Mouse (Mus musculus): ENCODE measurements around the gene Nsfl1c. TPM values are rescaled to one million over a fixed set of nuclear protein-coding genes. Genes with fewer than 3 reads are reported as not detected.
"Not testable (repeated sequence)": the region's sequence is repeated elsewhere in the genome, so short reads cannot be mapped to it uniquely, and the experiment has no call there.

Nsfl1c gene
- 149 and 150 TPM in 2 replicates for polyA plus RNA-seq (2014; fragmentation: Nextera tagmentation; extraction: Ambion mirVana)

DNA sequence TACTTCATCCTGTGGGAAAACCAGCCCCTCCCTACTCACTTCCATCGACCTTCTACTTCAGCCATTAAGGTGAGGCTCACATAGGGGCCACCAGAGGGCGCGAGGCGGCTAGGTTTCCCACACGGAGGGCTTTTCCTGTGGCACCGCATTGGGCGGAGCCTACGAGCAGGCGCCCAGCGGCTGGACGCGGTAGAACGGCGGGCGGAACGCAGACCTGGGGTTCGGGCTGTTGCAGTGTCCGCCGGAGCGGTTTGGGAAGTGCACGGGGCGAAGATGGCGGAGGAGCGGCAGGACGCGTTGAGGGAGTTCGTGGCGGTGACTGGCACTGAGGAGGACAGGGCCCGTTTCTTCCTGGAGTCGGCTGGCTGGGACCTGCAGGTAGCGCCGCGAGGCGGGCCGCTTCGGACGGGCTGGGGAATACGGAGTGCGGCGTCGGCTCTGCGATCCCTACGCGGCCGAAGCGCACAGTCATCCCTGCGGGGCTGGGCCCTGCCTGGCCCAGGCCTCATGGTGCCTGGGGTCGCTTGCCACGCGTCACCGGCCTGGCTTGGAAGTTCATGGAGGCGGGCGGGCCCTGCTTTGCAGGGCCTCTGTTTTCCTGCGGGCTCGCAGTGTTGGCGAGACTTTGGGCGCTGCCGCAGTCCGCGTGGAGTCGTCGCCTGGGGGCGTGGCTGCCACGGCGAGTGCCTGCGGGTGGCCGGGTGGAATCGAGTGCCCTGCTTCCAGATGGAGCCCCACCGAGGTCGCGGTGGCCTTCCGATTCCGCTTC is at the start of gene Nsfl1c:
Gene Nsfl1c (plus strand): TSS at position 148 of the 769 bp plus-strand sequence.
- peak within 1 kb of the TSS; percentile 73 to 93 for H3K4me3 ChIP-seq (ENCODE audit: control insufficient read depth in 1 of 2, insufficient read depth in 1 of 2, low read depth in 1 of 2, low read length in 2 of 2)
- peak within 1 kb of the TSS in 1 of 2 experiments; percentile 53; a peak in 2 of 4 replicates for H3K27ac ChIP-seq (replicated peaks in 1 of 2; ENCODE audit: control insufficient read depth in 1 of 2, insufficient read depth in 1 of 2, low read depth in 2 of 2, low read length in 2 of 2)
- H3K4me2 ChIP-seq (ENCODE audit: low read length): peak within 1 kb of the TSS; percentile 88
- peak within 1 kb of the TSS; percentile 95 for H3K9ac ChIP-seq (ENCODE audit: low read length)
- H3K9me3 ChIP-seq (ENCODE audit: control insufficient read depth, low read length): no peaks in the 10 kb centered on the region
- WGBS: under 1% methylated on average over 73 of the region's 73 CpGs
- peaks cover 0 to 5% of the 10 kb centered on the region in 2 experiments; a peak in 2 of 4 replicates for H3K4me1 ChIP-seq (ENCODE audit: control insufficient read depth in 2 of 2, insufficient read depth in 2 of 2, low read length in 2 of 2)
- ATAC-seq (ENCODE audit: insufficient number of reproducible peaks, insufficient read depth, low FRiP score, low read depth): peak; percentile 98
- peaks cover 31% of the 10 kb centered on the region for H3K36me3 ChIP-seq (ENCODE audit: control insufficient read depth, insufficient read depth, low read length)
- H3K27me3 ChIP-seq (ENCODE audit: control insufficient read depth, insufficient read depth, low read length): no peaks in the 10 kb centered on the region

- ATAC-seq (ENCODE audit: insufficient number of reproducible peaks, insufficient read depth, low FRiP score, low read depth): not testable (repeated sequence)
These were observed 17.9 kb upstream of the Nsfl1c start, which contains the start of gene 4921509C19Rik for GRCm38 (mm10) chr2:151476053-151476452. Gene 4921509C19Rik, minus strand, starts transcription at chr2:151476153.

DNA sequence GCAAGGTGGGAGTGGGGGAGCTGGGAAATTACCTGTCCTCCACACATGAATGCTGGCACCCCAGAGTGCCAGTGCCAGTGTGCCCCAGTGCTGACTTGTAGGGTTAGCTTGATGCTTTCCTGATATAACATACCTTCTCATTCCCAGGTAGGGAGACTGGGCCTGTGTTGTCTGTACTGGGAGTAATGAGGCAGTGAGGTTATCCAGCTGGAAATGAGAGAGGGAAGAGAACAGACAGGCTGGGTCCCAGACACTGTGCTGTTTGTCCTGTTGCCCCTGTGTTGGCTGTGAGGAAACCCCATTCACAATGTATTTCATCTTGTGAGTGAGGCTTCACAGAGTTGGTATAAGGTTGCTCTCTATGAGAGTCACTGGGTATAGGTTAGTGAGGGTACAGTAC is 7.5 kb upstream of the Nsfl1c start:
- no peak overlapping the region for H3K4me3 ChIP-seq (ENCODE audit: control insufficient read depth in 1 of 2, insufficient read depth in 1 of 2, low read depth in 1 of 2, low read length in 2 of 2)
- ATAC-seq (ENCODE audit: insufficient number of reproducible peaks, insufficient read depth, low FRiP score, low read depth): no peak
- H3K27ac ChIP-seq (replicated peaks in 1 of 2; ENCODE audit: control insufficient read depth in 1 of 2, insufficient read depth in 1 of 2, low read depth in 2 of 2, low read length in 2 of 2): no peak overlapping the region
- H3K4me2 ChIP-seq (ENCODE audit: low read length): no peak overlapping the region
- H3K4me1 ChIP-seq (ENCODE audit: control insufficient read depth in 2 of 2, insufficient read depth in 2 of 2, low read length in 2 of 2): no peaks in the 10 kb centered on the region
- no peaks in the 10 kb centered on the region for H3K36me3 ChIP-seq (ENCODE audit: control insufficient read depth, insufficient read depth, low read length)
- H3K9me3 ChIP-seq (ENCODE audit: control insufficient read depth, low read length): no peaks in the 10 kb centered on the region
- no peak overlapping the region for H3K9ac ChIP-seq (ENCODE audit: low read length)
- no peaks in the 10 kb centered on the region for H3K27me3 ChIP-seq (ENCODE audit: control insufficient read depth, insufficient read depth, low read length)

More at GRCm38 (mm10) chr2:151476053-151476452, 17.9 kb upstream of the Nsfl1c start, which contains the start of gene 4921509C19Rik:
- H3K9ac ChIP-seq (ENCODE audit: low read length); H3K36me3 ChIP-seq (ENCODE audit: control insufficient read depth, insufficient read depth, low read length); H3K27me3 ChIP-seq (ENCODE audit: control insufficient read depth, insufficient read depth, low read length); H3K4me3 ChIP-seq (ENCODE audit: control insufficient read depth in 1 of 2, insufficient read depth in 1 of 2, low read depth in 1 of 2, low read length in 2 of 2); H3K4me1 ChIP-seq (ENCODE audit: control insufficient read depth in 2 of 2, insufficient read depth in 2 of 2, low read length in 2 of 2); H3K9me3 ChIP-seq (ENCODE audit: control insufficient read depth, low read length); H3K27ac ChIP-seq (replicated peaks in 1 of 2; ENCODE audit: control insufficient read depth in 1 of 2, insufficient read depth in 1 of 2, low read depth in 2 of 2, low read length in 2 of 2); H3K4me2 ChIP-seq (ENCODE audit: low read length): not testable (repeated sequence)
- WGBS: 74% methylated on average over 5 of the region's 5 CpGs

DNA sequence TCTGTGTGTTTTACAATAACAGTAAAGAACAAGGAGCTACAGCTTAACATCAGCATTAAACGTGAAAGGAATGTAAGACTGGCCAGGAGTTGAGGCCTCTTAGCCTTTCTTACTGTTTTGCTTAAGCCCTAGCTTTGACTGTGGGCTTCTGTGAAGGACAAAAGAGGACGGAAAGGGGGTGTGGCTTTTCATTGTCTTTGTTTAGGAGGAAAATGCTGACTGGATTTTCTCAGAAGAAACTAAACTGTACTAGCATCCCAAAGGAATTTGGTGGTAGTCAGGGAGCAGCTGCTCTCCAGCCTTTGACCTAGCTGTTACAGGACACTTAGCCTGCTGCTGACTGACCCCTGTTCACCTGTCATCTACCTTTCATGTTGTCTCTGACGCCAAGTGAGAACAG is 4.4 kb downstream of the Nsfl1c start:
- Histone ChIP-seq H3K4me1 (ENCODE audit: control insufficient read depth in 2 of 2, insufficient read depth in 2 of 2, low read length in 2 of 2) (peaks cover 0 to 5% of the 10 kb centered on the region in 2 experiments; a peak in 2 of 4 replicates), H3K4me2 (ENCODE audit: low read length) (no peak overlapping the region), H3K4me3 (ENCODE audit: control insufficient read depth in 1 of 2, insufficient read depth in 1 of 2, low read depth in 1 of 2, low read length in 2 of 2) (no peak overlapping the region), H3K27ac (replicated peaks in 1 of 2; ENCODE audit: control insufficient read depth in 1 of 2, insufficient read depth in 1 of 2, low read depth in 2 of 2, low read length in 2 of 2) (no peak overlapping the region), H3K27me3 (ENCODE audit: control insufficient read depth, insufficient read depth, low read length) (no peaks in the 10 kb centered on the region), H3K9me3 (ENCODE audit: control insufficient read depth, low read length) (no peaks in the 10 kb centered on the region), H3K36me3 (ENCODE audit: control insufficient read depth, insufficient read depth, low read length) (peaks cover 70% of the 10 kb centered on the region), H3K9ac (ENCODE audit: low read length) (no peak overlapping the region)
- ATAC-seq (ENCODE audit: insufficient number of reproducible peaks, insufficient read depth, low FRiP score, low read depth): no peak
- 61% methylated on average over 3 of the region's 3 CpGs for WGBS

DNA sequence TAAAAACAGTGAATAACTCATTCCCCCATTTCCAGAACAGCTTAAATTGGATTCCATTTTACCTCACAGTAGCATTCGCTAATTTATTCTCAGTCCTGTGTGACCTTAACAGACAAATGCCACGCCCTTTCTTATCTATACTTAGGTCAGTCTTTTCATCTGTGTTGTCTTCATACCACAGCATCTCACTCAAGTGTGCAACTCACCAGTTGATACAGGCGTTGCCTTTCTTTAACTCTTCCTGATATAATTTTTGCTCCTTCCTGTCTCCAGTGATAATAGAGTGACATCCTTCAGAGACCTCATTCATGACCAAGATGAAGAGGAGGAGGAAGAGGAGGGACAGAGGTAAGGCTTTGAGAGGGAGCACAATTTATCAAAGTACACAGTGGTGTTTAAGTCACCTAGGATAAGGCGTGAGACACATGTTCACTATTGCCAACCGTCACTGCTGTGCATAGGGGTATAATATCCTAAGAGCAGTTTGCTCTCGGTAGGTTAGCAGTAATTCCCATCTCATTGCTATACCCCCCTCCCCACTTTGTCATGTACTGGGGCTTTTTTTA is 6.5 kb downstream of the Nsfl1c start:
- 83% methylated on average over 6 of the region's 6 CpGs for WGBS

DNA sequence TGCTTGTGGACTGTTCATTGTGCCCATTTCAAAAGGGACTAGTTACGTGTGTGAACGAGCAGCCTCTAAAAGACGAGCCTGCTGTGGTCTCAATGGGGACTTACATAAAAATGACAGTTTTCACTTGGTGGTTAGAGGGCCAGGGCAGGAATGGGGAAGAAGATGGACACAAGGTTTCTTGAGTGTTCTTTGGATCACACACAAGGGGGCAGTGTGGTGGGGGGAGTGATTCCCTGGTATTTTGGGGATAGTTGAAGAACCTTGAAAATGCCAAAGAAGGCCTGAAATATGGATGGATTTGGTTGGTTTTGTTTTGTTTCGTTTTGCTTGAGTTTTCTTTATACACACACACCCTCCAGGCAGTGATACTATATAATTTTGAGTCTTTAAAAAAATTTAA is 10.2 kb downstream of the Nsfl1c start:
- no peak for ATAC-seq (ENCODE audit: insufficient number of reproducible peaks, insufficient read depth, low FRiP score, low read depth)
- Histone ChIP-seq H3K27ac (replicated peaks in 1 of 2; ENCODE audit: control insufficient read depth in 1 of 2, insufficient read depth in 1 of 2, low read depth in 2 of 2, low read length in 2 of 2) (no peak overlapping the region), H3K9ac (ENCODE audit: low read length) (no peak overlapping the region), H3K4me2 (ENCODE audit: low read length) (no peak overlapping the region), H3K27me3 (ENCODE audit: control insufficient read depth, insufficient read depth, low read length) (no peaks in the 10 kb centered on the region), H3K36me3 (ENCODE audit: control insufficient read depth, insufficient read depth, low read length) (peaks cover 94% of the 10 kb centered on the region), H3K9me3 (ENCODE audit: control insufficient read depth, low read length) (no peaks in the 10 kb centered on the region), H3K4me1 (ENCODE audit: control insufficient read depth in 2 of 2, insufficient read depth in 2 of 2, low read length in 2 of 2) (no peaks in the 10 kb centered on the region), H3K4me3 (ENCODE audit: control insufficient read depth in 1 of 2, insufficient read depth in 1 of 2, low read depth in 1 of 2, low read length in 2 of 2) (no peak overlapping the region)
- 90% methylated on average over 4 of the region's 4 CpGs for WGBS

More for the DNA sequence above, 6.5 kb downstream of the Nsfl1c start:
- Histone ChIP-seq H3K27ac (replicated peaks in 1 of 2; ENCODE audit: control insufficient read depth in 1 of 2, insufficient read depth in 1 of 2, low read depth in 2 of 2, low read length in 2 of 2) (no peak overlapping the region), H3K4me3 (ENCODE audit: control insufficient read depth in 1 of 2, insufficient read depth in 1 of 2, low read depth in 1 of 2, low read length in 2 of 2) (no peak overlapping the region), H3K4me2 (ENCODE audit: low read length) (no peak overlapping the region), H3K4me1 (ENCODE audit: control insufficient read depth in 2 of 2, insufficient read depth in 2 of 2, low read length in 2 of 2) (no peaks in the 10 kb centered on the region), H3K9me3 (ENCODE audit: control insufficient read depth, low read length) (no peaks in the 10 kb centered on the region), H3K9ac (ENCODE audit: low read length) (no peak overlapping the region), H3K36me3 (ENCODE audit: control insufficient read depth, insufficient read depth, low read length) (peaks cover 91% of the 10 kb centered on the region), H3K27me3 (ENCODE audit: control insufficient read depth, insufficient read depth, low read length) (no peaks in the 10 kb centered on the region)
- ATAC-seq (ENCODE audit: insufficient number of reproducible peaks, insufficient read depth, low FRiP score, low read depth): no peak

- Histone ChIP-seq H3K27ac (replicated peaks in 1 of 2; ENCODE audit: control insufficient read depth in 1 of 2, insufficient read depth in 1 of 2, low read depth in 2 of 2, low read length in 2 of 2) (no peak overlapping the region), H3K4me1 (ENCODE audit: control insufficient read depth in 2 of 2, insufficient read depth in 2 of 2, low read length in 2 of 2) (peaks cover 3 to 8% of the 10 kb centered on the region in 2 experiments; a peak in 2 of 4 replicates), H3K9ac (ENCODE audit: low read length) (no peak overlapping the region), H3K4me3 (ENCODE audit: control insufficient read depth in 1 of 2, insufficient read depth in 1 of 2, low read depth in 1 of 2, low read length in 2 of 2) (no peak overlapping the region), H3K27me3 (ENCODE audit: control insufficient read depth, insufficient read depth, low read length) (no peaks in the 10 kb centered on the region), H3K9me3 (ENCODE audit: control insufficient read depth, low read length) (no peaks in the 10 kb centered on the region), H3K36me3 (ENCODE audit: control insufficient read depth, insufficient read depth, low read length) (peaks cover 92% of the 10 kb centered on the region), H3K4me2 (ENCODE audit: low read length) (no peak overlapping the region)
- 0 out of 2 replicates have a peak, but pooled peaks have one; percentile 40 for ATAC-seq (ENCODE audit: insufficient number of reproducible peaks, insufficient read depth, low FRiP score, low read depth)
These were observed 18.2 kb downstream of the Nsfl1c start for GRCm38 (mm10) chr2:151512199-151512598.

Measured in heart, embryonic 14.5 days (tissue).